Mouse (Mus musculus) liver, postnatal 0 days (tissue): ENCODE data around the gene Hoxb4. TPM values are rescaled to one million over a fixed set of nuclear protein-coding genes. Genes with fewer than 3 reads are reported as not detected.
A peak's percentile ranks its signal among the peaks of the same experiment; 100 is the strongest.

ENCODE experiments used
- ATAC-seq: fragments of 200-750 bp; cut with Nextera tagmentation; 2 replicates; pipeline ENCODE4 v1.8.0; 2017; ENCODE audit warnings: mild to moderate bottlenecking, moderate library complexity
- DNase-seq: peaks from one replicate; pipeline ENCODE4 v3.0.0-alpha.2; 2016
- H3K27ac ChIP-seq: fragments of 300-500 bp; sonication (generic); 2 replicates; pipeline ENCODE4 v1.5.1; 2014; ENCODE audit warnings: antibody characterized with exemption, moderate library complexity, mild to moderate bottlenecking, low read depth
- H3K27me3 ChIP-seq: fragments of 300-500 bp; sonication (generic); 2 replicates; pipeline ENCODE4 v1.6.1; 2014; ENCODE audit warnings: low read length, control low read depth, mixed read lengths; ENCODE audit not compliant: insufficient read depth
- H3K36me3 ChIP-seq: fragments of 300-500 bp; sonication (generic); replicated peaks from 2 replicates; pipeline ENCODE4 v1.6.1; 2014; ENCODE audit warnings: mild to moderate bottlenecking, control low read depth, low read length, moderate library complexity, mixed read lengths; ENCODE audit not compliant: insufficient read depth
- H3K4me1 ChIP-seq: fragments of 300-500 bp; sonication (generic); 2 replicates; pipeline ENCODE4 v1.6.1; 2014; ENCODE audit warnings: antibody characterized with exemption, mild to moderate bottlenecking, control low read depth; ENCODE audit not compliant: insufficient read depth
- H3K4me2 ChIP-seq: fragments of 300-500 bp; sonication (generic); 2 replicates; pipeline ENCODE4 v1.6.1; 2014; ENCODE audit warnings: low read depth, mild to moderate bottlenecking, low read length, moderate library complexity, mixed read lengths
- H3K4me3 ChIP-seq: fragments of 300-500 bp; sonication (generic); 2 replicates; pipeline ENCODE4 v1.5.1; 2014; ENCODE audit warnings: low read depth, low read length
- H3K9ac ChIP-seq: fragments of 300-500 bp; sonication (generic); replicated peaks from 2 replicates; pipeline ENCODE4 v1.6.1; 2014; ENCODE audit warnings: mild to moderate bottlenecking, moderate library complexity
- H3K9me3 ChIP-seq: fragments of 300-500 bp; sonication (generic); 2 replicates; pipeline ENCODE4 v1.6.1; 2016; ENCODE audit warnings: mild to moderate bottlenecking, control low read depth, low read length, mixed read lengths
- CTCF ChIP-seq: sonication (generic); IDR thresholded peaks from 2 replicates; pipeline ENCODE4 v1.5.1; 2016; ENCODE audit warnings: antibody characterized with exemption, low read depth
- EP300 ChIP-seq: IDR thresholded peaks from 2 replicates; pipeline ENCODE4 v1.6.1; 2016; ENCODE audit warnings: antibody characterized with exemption, low read depth, mild to moderate bottlenecking
- WGBS: fragments of 180-500 bp; shearing (Covaris S2); extraction: QIAGEN DNeasy Blood & Tissue Kit; methylation state at CpG from one replicate; pipeline ENCODE4 v1.1.7; 2014; ENCODE audit not compliant: insufficient replicate concordance; 5-methylcytosine and 5-hydroxymethylcytosine counted together
- polyA plus RNA-seq: library from polyadenylated mRNA; unstranded; fragments of >200 nt; fragmentation: Nextera tagmentation; extraction: Ambion mirVana; gene quantifications from 2 replicates; pipeline ENCODE4 v1.2.1, GENCODE M21; 2015

Gene Hoxb4
- polyA plus RNA-seq, 1 experiment from 2014 or later, result 0.27 TPM

DNA sequence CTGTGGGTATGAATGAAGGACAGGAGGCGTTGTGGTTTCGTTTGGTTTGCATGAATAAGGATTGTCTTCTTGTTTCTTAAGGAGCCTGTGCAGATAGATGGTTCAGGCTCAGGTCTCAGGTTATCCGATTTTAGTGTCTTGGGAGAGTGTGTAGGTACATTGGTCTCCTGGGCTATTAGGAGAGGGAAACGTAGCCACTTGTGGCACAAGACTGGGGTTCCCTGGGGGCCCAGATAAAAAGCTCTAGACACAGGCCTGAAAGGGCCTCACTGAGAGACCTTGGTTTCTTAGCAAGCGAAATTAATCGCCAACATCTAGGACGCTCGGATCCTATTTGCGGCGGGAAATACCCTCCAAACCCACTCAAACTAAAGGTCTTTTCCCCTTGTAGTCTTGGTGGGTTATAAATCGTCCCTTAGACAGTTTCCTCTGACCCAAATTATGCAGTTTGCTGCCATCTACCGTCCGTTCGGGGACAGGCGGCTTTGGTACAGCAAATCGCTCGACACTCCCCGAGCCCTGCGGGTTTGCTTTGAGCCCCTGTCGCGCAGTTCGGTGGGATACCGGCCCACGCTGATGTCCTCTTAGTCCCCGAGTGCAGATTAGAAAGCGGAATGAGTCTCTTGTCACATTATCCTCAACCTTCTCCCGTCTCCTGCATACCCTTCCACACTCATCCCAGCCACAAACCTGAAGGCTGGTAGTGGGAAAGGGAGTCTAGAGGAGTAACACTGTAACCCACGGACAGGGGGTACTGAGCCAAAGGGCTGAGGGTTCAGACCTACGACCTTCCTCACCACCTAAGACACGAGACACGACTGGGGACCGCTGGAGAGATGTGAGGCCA, 23.6 kb upstream of the Hoxb4 start:
- Histone ChIP-seq H3K27ac (no peak overlapping the region), H3K4me3 (no peak overlapping the region), H3K27me3 (peaks cover 98% of the 10 kb centered on the region), H3K9ac (no peak overlapping the region), H3K9me3 (no peaks in the 10 kb centered on the region), H3K4me2 (no peak overlapping the region), H3K36me3 (no peaks in the 10 kb centered on the region), H3K4me1 (no peaks in the 10 kb centered on the region)
- under 1% methylated on average over 32 of the region's 32 CpGs for WGBS
- ATAC-seq (no peak), DNase-seq (peak; percentile 75)
- TF ChIP-seq CTCF (peak; percentile 71), EP300 (no peak)

DNA sequence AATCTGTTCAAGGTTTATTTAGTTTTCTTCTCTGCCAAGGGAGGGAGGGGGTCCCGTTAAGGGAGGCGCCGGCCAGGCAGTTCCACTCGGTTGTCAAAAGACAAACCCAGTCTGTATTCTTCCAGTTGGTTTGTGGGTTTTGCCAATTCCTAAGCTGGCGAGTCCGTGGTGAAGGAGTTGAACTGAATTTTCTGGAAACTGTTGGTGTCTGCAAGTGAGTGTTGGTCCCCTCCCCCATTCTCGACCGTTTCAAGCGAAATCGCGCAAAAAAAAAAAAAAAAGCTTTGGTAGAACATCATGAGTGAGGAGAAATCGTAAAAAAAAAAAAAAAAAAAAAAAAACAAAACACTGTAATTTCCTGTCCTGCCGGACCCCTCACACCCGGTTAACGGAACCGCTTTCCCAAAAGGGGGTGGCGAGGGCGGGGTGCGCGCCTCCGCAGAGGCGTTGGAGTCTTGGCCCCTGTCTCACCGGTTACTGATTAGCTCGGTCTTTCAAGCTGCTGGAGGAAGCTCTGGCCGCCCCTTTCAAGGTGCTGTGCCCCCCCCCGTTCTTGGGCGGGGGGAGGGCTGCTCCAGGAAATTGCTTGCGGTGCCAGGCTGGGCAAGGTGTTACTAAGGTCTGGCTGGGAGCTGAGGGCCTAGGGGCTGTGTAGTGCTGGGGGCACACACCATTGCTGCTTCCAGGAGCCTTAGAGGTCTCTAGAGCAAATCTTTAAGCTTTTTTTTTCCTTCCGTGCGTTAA, 22.8 kb upstream of the Hoxb4 start:
- Histone ChIP-seq H3K9ac (no peak overlapping the region), H3K4me3 (no peak overlapping the region), H3K9me3 (no peaks in the 10 kb centered on the region), H3K27ac (no peak overlapping the region), H3K36me3 (no peaks in the 10 kb centered on the region), H3K4me1 (no peaks in the 10 kb centered on the region), H3K27me3 (peaks cover 98% of the 10 kb centered on the region), H3K4me2 (no peak overlapping the region)
- WGBS, result under 1% methylated on average over 29 of the region's 30 CpGs
- DNase-seq, result no peak
- no peak for ATAC-seq
- no peak for TF ChIP-seq EP300

DNA sequence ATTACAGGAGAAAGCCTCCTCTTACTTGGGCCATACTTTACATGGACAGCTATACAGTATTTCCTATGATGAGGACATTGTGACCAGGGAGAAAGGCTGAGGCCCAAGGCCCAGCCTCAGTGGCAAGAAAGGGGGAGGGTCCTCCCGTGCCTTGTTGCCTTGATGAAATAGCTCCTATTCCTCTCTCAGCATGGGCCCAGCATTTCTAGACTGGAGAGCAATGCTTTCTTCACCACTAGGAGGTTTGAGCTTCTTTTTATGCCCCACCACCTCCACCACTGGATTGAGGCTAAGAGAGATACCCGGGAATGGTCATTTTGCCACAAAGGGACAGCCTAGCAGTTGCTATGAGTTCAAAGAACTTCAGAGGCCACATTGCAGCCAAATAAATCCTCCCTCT, 21.1 kb upstream of the Hoxb4 start:
- Histone ChIP-seq H3K27ac (no peak overlapping the region), H3K4me2 (no peak overlapping the region), H3K9me3 (no peaks in the 10 kb centered on the region), H3K9ac (no peak overlapping the region), H3K36me3 (no peaks in the 10 kb centered on the region), H3K27me3 (peaks cover 100% of the 10 kb centered on the region), H3K4me3 (no peak overlapping the region), H3K4me1 (no peaks in the 10 kb centered on the region)
- no peak for DNase-seq
- TF ChIP-seq CTCF (no peak), EP300 (no peak)
- WGBS, result 20% methylated on average over 2 of the region's 2 CpGs
- no peak for ATAC-seq

DNA sequence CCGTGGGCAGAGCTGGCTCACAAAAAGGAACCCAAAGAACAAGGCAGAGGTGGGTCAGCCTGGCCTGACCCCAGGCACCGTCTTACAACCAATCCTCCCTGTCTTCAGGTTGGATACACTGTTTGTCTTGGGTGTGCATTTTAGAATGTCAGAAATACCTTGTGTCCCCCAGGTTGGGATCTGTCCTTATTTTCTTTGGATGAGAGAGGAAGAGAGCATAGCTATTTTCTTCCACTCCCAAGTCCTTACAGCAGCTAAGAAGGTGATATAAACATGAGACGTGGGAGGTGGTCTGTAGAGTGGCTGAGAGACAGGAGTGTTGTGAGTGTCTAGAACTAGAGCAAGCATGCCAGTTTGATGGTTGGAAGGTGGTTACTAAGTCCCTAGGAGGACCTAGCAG, 20.6 kb upstream of the Hoxb4 start:
- H3K4me2 ChIP-seq, result no peak overlapping the region
- TF ChIP-seq EP300, result no peak
- no peak for TF ChIP-seq CTCF
- no peak overlapping the region for H3K9ac ChIP-seq
- 38% methylated on average over 3 of the region's 3 CpGs for WGBS
- H3K9me3 ChIP-seq, result no peaks in the 10 kb centered on the region
- peaks cover 100% of the 10 kb centered on the region for H3K27me3 ChIP-seq
- H3K36me3 ChIP-seq, result no peaks in the 10 kb centered on the region
- H3K4me3 ChIP-seq, result no peak overlapping the region
- H3K27ac ChIP-seq, result no peak overlapping the region
- DNase-seq (no peak), ATAC-seq (no peak)
- no peaks in the 10 kb centered on the region for H3K4me1 ChIP-seq

DNA sequence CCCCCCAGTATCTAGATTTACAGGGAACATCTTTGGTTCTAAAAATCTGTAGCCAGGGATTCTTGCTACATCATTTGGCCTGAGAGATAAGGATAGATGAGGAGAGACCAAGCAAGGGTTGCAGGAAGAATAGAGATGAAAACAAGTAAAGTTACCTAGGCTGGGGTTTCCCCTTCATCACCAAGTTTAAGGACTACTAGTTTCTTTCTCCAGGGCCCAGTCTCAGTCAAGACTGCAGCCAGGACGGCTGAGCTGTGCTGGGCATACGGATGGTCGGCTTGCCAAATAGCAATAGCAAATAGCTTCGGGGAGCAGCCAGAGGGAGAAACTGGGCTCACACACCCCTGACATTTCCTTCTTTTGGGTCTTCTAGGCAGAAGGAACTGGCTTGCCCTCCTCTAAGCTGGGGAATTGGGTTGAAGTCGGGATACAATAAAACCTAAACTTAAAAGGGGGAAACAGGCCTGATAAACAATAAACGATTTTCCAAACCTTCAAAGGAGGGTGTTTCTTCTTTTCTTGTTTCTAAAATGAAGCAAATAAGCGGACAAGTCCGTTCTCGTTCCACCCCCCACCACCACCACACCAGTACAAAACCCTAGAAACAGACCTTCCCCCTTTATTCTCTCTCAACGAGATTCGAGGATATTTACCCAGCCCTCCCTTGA, 20.0 kb upstream of the Hoxb4 start:
- H3K9me3 ChIP-seq, result no peaks in the 10 kb centered on the region
- ATAC-seq, result no peak
- no peak overlapping the region for H3K4me3 ChIP-seq
- WGBS, result 20% methylated on average over 11 of the region's 11 CpGs
- DNase-seq, result no peak
- H3K27me3 ChIP-seq, result peaks cover 100% of the 10 kb centered on the region
- H3K4me2 ChIP-seq, result no peak overlapping the region
- H3K4me1 ChIP-seq, result no peaks in the 10 kb centered on the region
- H3K36me3 ChIP-seq, result no peaks in the 10 kb centered on the region
- TF ChIP-seq CTCF (no peak), EP300 (no peak)
- no peak overlapping the region for H3K27ac ChIP-seq
- H3K9ac ChIP-seq, result no peak overlapping the region
